Mouse (Mus musculus) kidney, adult 8-10 months (tissue): ENCODE measurements around the gene Eef2.

Experiments used
- DNase-seq, 2 experiments: peaks; one replicate each; pipeline ENCODE4 v3.0.0; 2022

Eef2 gene

GRCm38 (mm10) chr10:81182336-81183333 lies 6.2 kb downstream of the Eef2 start, which contains the start of gene Dapk3:
Gene Dapk3 (plus strand): TSS chr10:81183005.
- DNase-seq = peak; percentile 98 to 99

GRCm38 (mm10) chr10:81183805-81184204 lies 7.4 kb downstream of the Eef2 start, which contains the start of gene 4930442H23Rik:
Gene 4930442H23Rik (minus strand): TSS chr10:81183849.
- no peak for DNase-seq

GRCm38 (mm10) chr10:81184765-81185164 lies 8.3 kb downstream of the Eef2 start:
- no peak for DNase-seq

GRCm38 (mm10) chr10:81187161-81187560 lies 10.7 kb downstream of the Eef2 start:
- DNase-seq = no peak

- DNase-seq = no peak
Observed at GRCm38 (mm10) chr10:81189821-81190220, 13.4 kb downstream of the Eef2 start.

- peak in 1 of 2 experiments; percentile 32 for DNase-seq
Observed at GRCm38 (mm10) chr10:81190236-81190911, 13.9 kb downstream of the Eef2 start.

GRCm38 (mm10) chr10:81190912-81191321 lies 14.5 kb downstream of the Eef2 start:
- DNase-seq = peak in 1 of 2 experiments; percentile 11

GRCm38 (mm10) chr10:81191342-81191982 lies 15.0 kb downstream of the Eef2 start:
- peak in 1 of 2 experiments; percentile 14 for DNase-seq

- peak; percentile 77 to 80 for DNase-seq
Observed at GRCm38 (mm10) chr10:81192270-81192967, 16.0 kb downstream of the Eef2 start.

- DNase-seq = peak in 1 of 2 experiments; percentile 44
Observed at GRCm38 (mm10) chr10:81192968-81193501, 16.6 kb downstream of the Eef2 start.

GRCm38 (mm10) chr10:81193991-81194774 lies 17.8 kb downstream of the Eef2 start:
- peak in 1 of 2 experiments; percentile 17 for DNase-seq

- no peak for DNase-seq
Observed at GRCm38 (mm10) chr10:81195300-81195699, 18.9 kb downstream of the Eef2 start.

GRCm38 (mm10) chr10:81196470-81197065 lies 20.1 kb downstream of the Eef2 start:
- no peak for DNase-seq

- no peak for DNase-seq
Observed at GRCm38 (mm10) chr10:81197305-81197704, 20.9 kb downstream of the Eef2 start.

- DNase-seq = peak in 1 of 2 experiments; percentile 66
Observed at GRCm38 (mm10) chr10:81198230-81198629, 21.8 kb downstream of the Eef2 start.

GRCm38 (mm10) chr10:81198990-81199389 lies 22.6 kb downstream of the Eef2 start:
- DNase-seq = no peak

GRCm38 (mm10) chr10:81200141-81200540 lies 23.7 kb downstream of the Eef2 start:
- DNase-seq = no peak

GRCm38 (mm10) chr10:81200605-81201287 lies 24.3 kb downstream of the Eef2 start:
- no peak for DNase-seq

- DNase-seq = no peak
Observed at GRCm38 (mm10) chr10:81201807-81202758, 25.7 kb downstream of the Eef2 start, which contains the start of gene Nmrk2. Gene Nmrk2 (minus strand): TSS chr10:81202051.
